14 mouse cellular contexts compared by ENCODE assay signal in genomic region chr2:21060347-21060650, GRCm38 (mm10).
DNase-seq lines count a peak whose midpoint lies in the region; ATAC-seq and TF ChIP-seq lines count a peak whose summit lies in the region.
"Had no signal": no experiment of that assay in that cellular context is flagged by ENCODE, and none has a peak within 500 bp of the region (broad histone marks: within the 10 kb centered on the region; RNA-seq: fewer than 3 reads in every experiment).

No protein-coding gene starts in this region.

- intact Hi-C loops in gastrocnemius, postnatal 14 days (cut with DNase I; ENCODE audit: low total_unique reads), result no loop called here

- WGBS in lung, embryonic 14.5 days, result 63% methylated on average over 2 of the region's 2 CpGs
- WGBS in forebrain, embryonic 15.5 days, result 22% methylated on average over 2 of the region's 2 CpGs
- 24% methylated on average over 2 of the region's 2 CpGs for WGBS in midbrain, embryonic 12.5 days
- WGBS in limb, embryonic 10.5 days, result 74% methylated on average over 2 of the region's 2 CpGs

- no peak overlapping the region for H3K4me2 ChIP-seq in lung, embryonic 14.5 days
- no peak overlapping the region for H3K4me2 ChIP-seq in forebrain, embryonic 15.5 days (replicated peaks)
- peak overlapping the region; percentile 4; the same call in 1 of the 2 replicates for H3K4me2 ChIP-seq in midbrain, embryonic 12.5 days (replicated peaks)

- H3K4me3 ChIP-seq in lung, embryonic 14.5 days (ENCODE audit: low read depth, low read length), result no peak overlapping the region
- no peak overlapping the region for H3K4me3 ChIP-seq in forebrain, embryonic 15.5 days
- H3K4me3 ChIP-seq in midbrain, embryonic 12.5 days, result no peak overlapping the region
- no peak overlapping the region for H3K4me3 ChIP-seq in limb, embryonic 10.5 days
- H3K4me3 ChIP-seq: left cerebral cortex, adult 2 months; myocyte had no signal

- no peaks in the 10 kb centered on the region for H3K36me3 ChIP-seq in lung, embryonic 14.5 days (ENCODE audit: insufficient read depth)
- no peaks in the 10 kb centered on the region for H3K36me3 ChIP-seq in forebrain, embryonic 15.5 days
- H3K36me3 ChIP-seq in midbrain, embryonic 12.5 days, result no peaks in the 10 kb centered on the region
- H3K36me3 ChIP-seq in limb, embryonic 10.5 days, result no peaks in the 10 kb centered on the region

- H3K27ac ChIP-seq in lung, embryonic 14.5 days (ENCODE audit: low read depth), result no peak overlapping the region
- H3K27ac ChIP-seq in forebrain, embryonic 15.5 days (replicated peaks), result peak overlapping the region; percentile 82
- H3K27ac ChIP-seq in midbrain, embryonic 12.5 days (replicated peaks), result peak overlapping the region; percentile 86
- no peak overlapping the region for H3K27ac ChIP-seq in limb, embryonic 10.5 days

- TF ChIP-seq CTCF in lung, embryonic 14.5 days (IDR thresholded peaks at IDR 0.05; ENCODE audit: low read depth), result no peak

- no peak overlapping the region for H3K9ac ChIP-seq in lung, embryonic 14.5 days
- no peak overlapping the region for H3K9ac ChIP-seq in forebrain, embryonic 15.5 days (replicated peaks)
- H3K9ac ChIP-seq in midbrain, embryonic 12.5 days (replicated peaks), result no peak overlapping the region

- peak; percentile 57; the same call in 1 of the 2 replicates for ATAC-seq in lung, embryonic 14.5 days (ENCODE audit: insufficient read depth)
- ATAC-seq in forebrain, embryonic 15.5 days (replicated peaks), result peak; percentile 78
- ATAC-seq in midbrain, embryonic 12.5 days (ENCODE audit: low FRiP score, low read depth), result peak; percentile 81

- no peaks in the 10 kb centered on the region for H3K4me1 ChIP-seq in lung, embryonic 14.5 days (ENCODE audit: insufficient read depth)
- peaks cover 29% of the 10 kb centered on the region for H3K4me1 ChIP-seq in forebrain, embryonic 15.5 days
- peaks cover 26% of the 10 kb centered on the region for H3K4me1 ChIP-seq in midbrain, embryonic 12.5 days
- H3K4me1 ChIP-seq in limb, embryonic 10.5 days, result peaks cover 6% of the 10 kb centered on the region; the same call in 1 of the 2 replicates

- H3K9me3 ChIP-seq in lung, embryonic 14.5 days (ENCODE audit: low read depth, low read length), result no peaks in the 10 kb centered on the region
- H3K9me3 ChIP-seq in forebrain, embryonic 15.5 days, result no peaks in the 10 kb centered on the region
- no peaks in the 10 kb centered on the region for H3K9me3 ChIP-seq in midbrain, embryonic 12.5 days
- H3K9me3 ChIP-seq in limb, embryonic 10.5 days (replicated peaks), result no peaks in the 10 kb centered on the region

- H3K27me3 ChIP-seq in lung, embryonic 14.5 days (ENCODE audit: insufficient read depth, low read length), result no peaks in the 10 kb centered on the region
- H3K27me3 ChIP-seq in forebrain, embryonic 15.5 days, result no peaks in the 10 kb centered on the region
- H3K27me3 ChIP-seq in midbrain, embryonic 12.5 days, result no peaks in the 10 kb centered on the region
- H3K27me3 ChIP-seq in limb, embryonic 10.5 days (ENCODE audit: low read depth, poor library complexity, severe bottlenecking), result no peaks in the 10 kb centered on the region

- DNase-seq in lung, embryonic 14.5 days, result peak; percentile 52
- DNase-seq in lung, postnatal 25 days (ENCODE audit: low spot score), result no peak
- peak; percentile 29 for DNase-seq in right cerebral cortex, postnatal 25 days
- no peak for DNase-seq in limb, embryonic 10.5 days (ENCODE audit: low spot score)
- DNase-seq in gastrocnemius, postnatal 14 days, result no peak
- DNase-seq in gastrocnemius, postnatal 4 days (ENCODE audit: low spot score in 2 of 2), result no peak
- DNase-seq: adrenal gland, postnatal 10 days; cerebellum, adult 18-20 months; gastrocnemius, postnatal 36 days; lung, postnatal 14 days had no signal

Comparison
In these comparisons a context has a peak if more than half of its experiments do, and no peak if none do; other contexts are left out.
1. DNase-seq: peak in lung, embryonic 14.5 days (single experiment) and right cerebral cortex, postnatal 25 days (single experiment); none in lung, postnatal 25 days (single experiment), limb, embryonic 10.5 days (single experiment), gastrocnemius, postnatal 14 days (single experiment) and gastrocnemius, postnatal 4 days (0 of 2).
2. H3K27ac ChIP-seq: peak in forebrain, embryonic 15.5 days (single experiment) and midbrain, embryonic 12.5 days (single experiment); none in lung, embryonic 14.5 days (single experiment) and limb, embryonic 10.5 days (single experiment).
3. Peak in every context shown above with its lines, with median percentiles within 50 percentile points of each other: ATAC-seq.